Mouse (Mus musculus) midbrain, embryonic 10.5 days (tissue): ENCODE measurements at regions not wholly inside any gene's neighbourhood (a gene's known extent, or its start where the extent isn't known, plus 50 kb on each side); places are given as distances from the start of the nearest gene placed in this dataset.
"Not testable (repeated sequence)": the region's sequence is repeated elsewhere in the genome, so short reads cannot be mapped to it uniquely, and the experiment has no call there.

Experiments
- DNase-seq: peaks from one replicate; pipeline ENCODE4 v3.0.0-alpha.2; 2017; ENCODE audit warnings: low spot score
- H3K27ac ChIP-seq: fragments of 300-500 bp; sonication (generic); replicated peaks from 2 replicates; pipeline ENCODE4 v1.5.1; 2016; ENCODE audit warnings: mild to moderate bottlenecking
- H3K27me3 ChIP-seq: fragments of 300-500 bp; sonication (generic); 2 replicates; pipeline ENCODE4 v1.6.1; 2016; ENCODE audit warnings: low read depth, mild to moderate bottlenecking; ENCODE audit not compliant: poor library complexity, severe bottlenecking
- H3K36me3 ChIP-seq: fragments of 300-500 bp; sonication (generic); 2 replicates; pipeline ENCODE4 v1.6.1; 2016; ENCODE audit warnings: mild to moderate bottlenecking, moderate library complexity
- H3K4me1 ChIP-seq: fragments of 300-500 bp; sonication (generic); 2 replicates; pipeline ENCODE4 v1.6.1; 2016
- H3K4me3 ChIP-seq: fragments of 300-500 bp; sonication (generic); 2 replicates; pipeline ENCODE4 v1.5.1; 2016; ENCODE audit warnings: mild to moderate bottlenecking, moderate library complexity
- H3K9me3 ChIP-seq: fragments of 300-500 bp; sonication (generic); replicated peaks from 2 replicates; pipeline ENCODE4 v1.6.1; 2016; ENCODE audit warnings: mild to moderate bottlenecking
- WGBS: fragments of 180-500 bp; shearing (Covaris S2); methylation state at CpG from one replicate; pipeline ENCODE4 v1.1.7; 2016; 5-methylcytosine and 5-hydroxymethylcytosine counted together

DNA sequence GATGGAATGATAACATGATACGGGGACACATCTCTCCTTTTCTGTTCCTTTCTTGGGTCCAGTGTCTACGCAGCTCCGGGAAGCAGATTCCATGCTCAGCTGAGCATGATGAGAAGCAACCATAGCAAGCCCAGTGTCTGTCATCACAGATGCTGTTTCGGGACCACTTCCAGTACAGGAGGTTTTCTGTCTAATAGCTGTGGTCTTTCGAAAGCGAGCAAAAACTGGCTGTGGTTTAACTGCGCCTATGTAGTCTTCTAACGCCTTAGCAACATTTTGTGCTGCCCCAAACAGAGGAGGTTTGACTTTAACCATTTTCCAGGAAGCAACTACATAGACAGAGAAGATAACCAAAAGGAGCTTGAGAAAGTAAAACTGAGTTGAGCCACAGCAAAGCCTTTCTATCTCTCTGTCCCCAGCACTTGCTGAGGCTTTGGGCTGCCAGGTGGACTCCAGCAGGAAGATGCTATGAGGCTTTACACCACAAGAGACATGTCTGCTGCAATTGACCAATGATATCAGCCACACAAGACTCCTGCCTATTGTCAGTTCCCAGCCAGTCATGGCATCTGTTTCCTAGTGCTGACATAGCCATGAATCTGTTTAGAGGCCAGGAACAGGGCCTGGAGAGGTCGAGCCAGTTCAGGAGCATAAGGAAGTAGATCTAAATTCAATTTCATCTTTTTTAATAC lies 95.1 kb downstream of the Stard3nl start:
- 91% methylated on average over 9 of the region's 9 CpGs for WGBS
- not testable (repeated sequence) for DNase-seq, H3K9me3 ChIP-seq

DNA sequence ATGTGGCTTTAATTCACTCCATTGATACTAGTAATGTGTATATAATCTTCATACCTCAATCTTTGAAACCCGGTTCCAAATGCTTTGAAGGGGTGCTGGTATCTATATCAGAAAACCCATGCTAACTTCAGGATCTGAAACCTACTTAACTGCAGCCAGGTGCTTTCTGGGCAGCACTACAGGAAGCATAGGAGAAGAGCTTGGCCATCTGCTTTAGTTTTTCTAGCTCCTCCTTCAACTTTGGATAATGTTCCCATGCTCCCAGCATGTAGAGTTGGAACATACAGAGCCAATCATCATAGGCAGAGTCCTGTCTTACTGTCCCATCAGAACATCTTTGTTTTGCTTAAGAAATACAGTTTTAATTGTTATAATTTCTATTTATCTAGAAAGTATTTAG lies 99.3 kb downstream of the Stard3nl start:
- no peaks in the 10 kb centered on the region for H3K27me3 ChIP-seq
- no peak for DNase-seq
- H3K36me3 ChIP-seq: no peaks in the 10 kb centered on the region
- H3K9me3 ChIP-seq: no peaks in the 10 kb centered on the region
- no peak overlapping the region for H3K4me3 ChIP-seq
- 77% methylated on average over 1 of the region's 1 CpGs for WGBS
- H3K27ac ChIP-seq: no peak overlapping the region
- no peaks in the 10 kb centered on the region for H3K4me1 ChIP-seq

More for the DNA sequence above, 95.1 kb downstream of the Stard3nl start:
- H3K27ac ChIP-seq, H3K4me3 ChIP-seq, H3K4me1 ChIP-seq, H3K27me3 ChIP-seq, H3K36me3 ChIP-seq: not testable (repeated sequence)

DNA sequence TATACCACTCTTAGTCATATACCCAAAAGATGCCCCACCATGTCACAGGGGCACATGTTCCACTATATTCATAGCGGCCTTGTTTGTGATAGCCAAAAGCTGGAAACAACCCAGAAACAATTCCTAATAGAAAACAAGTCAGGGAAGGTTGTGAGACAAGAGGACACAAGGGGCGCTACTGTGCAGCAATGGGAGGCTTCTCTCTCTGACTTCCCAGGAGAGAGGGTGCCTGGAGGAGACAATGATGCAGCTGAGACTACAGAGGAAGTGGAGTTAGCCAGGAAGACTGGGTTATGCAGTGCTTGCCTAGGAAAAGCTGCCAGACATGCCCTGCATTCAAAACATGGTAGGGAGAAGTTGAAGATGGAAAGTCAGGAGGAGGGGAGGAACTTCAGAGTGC lies 102.6 kb downstream of the Stard3nl start:
- Histone ChIP-seq H3K4me3 (no peak overlapping the region), H3K27ac (no peak overlapping the region), H3K27me3 (no peaks in the 10 kb centered on the region), H3K4me1 (no peaks in the 10 kb centered on the region), H3K9me3 (no peaks in the 10 kb centered on the region), H3K36me3 (no peaks in the 10 kb centered on the region)
- 56% methylated on average over 2 of the region's 2 CpGs for WGBS
- DNase-seq: no peak

DNA sequence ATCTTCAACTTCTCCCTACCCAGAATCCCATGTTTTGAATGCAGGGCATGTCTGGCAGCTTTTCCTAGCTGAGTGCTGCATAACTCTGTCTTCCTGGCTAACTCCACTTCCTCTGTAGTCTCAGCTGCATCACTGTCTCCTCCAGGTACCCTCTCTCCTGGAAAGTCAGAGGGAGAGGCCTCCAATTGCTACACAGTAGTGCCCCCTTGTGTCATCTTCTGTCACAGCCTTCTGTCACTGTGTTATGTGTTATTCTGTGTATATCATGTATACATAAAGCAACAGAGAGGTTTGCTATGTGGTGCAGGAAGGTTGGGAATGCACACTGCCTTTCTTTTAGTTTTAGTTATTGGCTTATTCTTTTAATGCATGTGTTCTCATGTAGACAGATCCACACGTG lies 112.4 kb downstream of the Stard3nl start:
- Histone ChIP-seq H3K36me3 (no peaks in the 10 kb centered on the region), H3K4me1 (no peaks in the 10 kb centered on the region), H3K27ac (no peak overlapping the region), H3K4me3 (no peak overlapping the region), H3K27me3 (no peaks in the 10 kb centered on the region), H3K9me3 (no peaks in the 10 kb centered on the region)
- WGBS: 64% methylated on average over 1 of the region's 1 CpGs
- no peak for DNase-seq

DNA sequence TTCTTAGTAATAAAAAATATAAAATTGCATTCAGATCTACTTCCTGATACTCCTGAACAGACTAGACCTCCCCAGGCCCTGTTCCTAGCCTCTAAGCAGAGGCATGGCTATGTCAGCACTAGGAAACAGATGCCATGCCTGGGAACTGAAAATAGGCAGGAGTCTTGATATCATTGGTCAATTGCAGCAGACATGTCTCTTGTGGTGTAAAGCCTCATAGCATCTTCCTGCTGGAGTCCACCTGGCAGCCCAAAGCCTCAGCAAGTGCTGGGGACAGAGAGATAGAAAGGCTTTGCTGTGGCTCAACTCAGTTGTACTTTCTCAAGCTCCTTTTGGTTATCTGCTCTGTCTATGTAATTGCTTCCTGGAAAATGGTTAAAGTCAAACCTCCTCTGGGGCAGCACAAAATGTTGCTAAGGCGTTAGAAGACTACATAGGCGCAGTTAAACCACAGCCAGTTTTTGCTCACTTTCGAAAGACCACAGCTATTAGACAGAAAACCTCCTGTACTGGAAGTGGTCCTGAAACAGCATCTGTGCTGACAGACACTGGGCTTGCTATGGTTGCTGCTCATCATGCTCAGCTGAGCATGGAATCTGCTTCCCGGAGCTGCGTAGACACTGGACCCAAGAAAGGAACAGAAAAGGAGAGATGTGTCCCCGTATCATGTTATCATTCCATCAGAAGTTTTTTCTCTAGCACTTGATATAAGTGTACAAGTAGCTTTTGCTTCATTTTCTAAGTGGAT lies 122.9 kb downstream of the Stard3nl start:
- DNase-seq, H3K27me3 ChIP-seq, H3K9me3 ChIP-seq, H3K4me3 ChIP-seq, H3K27ac ChIP-seq, H3K36me3 ChIP-seq, H3K4me1 ChIP-seq: not testable (repeated sequence)
- 89% methylated on average over 6 of the region's 6 CpGs for WGBS

DNA sequence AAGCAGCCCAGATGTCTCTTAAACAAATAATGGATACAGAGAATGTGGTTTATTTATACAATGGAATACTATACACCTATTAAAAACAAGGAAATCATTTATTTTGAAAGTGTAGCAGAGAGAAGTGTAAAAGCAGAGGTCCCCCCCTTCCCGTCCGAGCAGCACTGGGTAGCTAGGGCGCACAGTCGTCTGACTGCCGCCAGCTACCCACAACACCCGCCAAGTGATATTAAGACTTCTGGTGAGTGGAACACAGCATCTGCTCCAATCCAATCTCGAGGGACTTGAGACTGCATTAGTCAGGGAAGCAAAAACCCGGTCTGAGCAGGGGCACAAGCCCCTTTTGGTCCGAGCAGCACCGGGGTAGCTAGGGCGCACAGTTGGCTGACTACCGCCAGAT lies 130.6 kb downstream of the Stard3nl start:
- not testable (repeated sequence) for H3K27me3 ChIP-seq, H3K27ac ChIP-seq, DNase-seq, H3K36me3 ChIP-seq, H3K9me3 ChIP-seq, H3K4me3 ChIP-seq, H3K4me1 ChIP-seq
- WGBS: 83% methylated on average over 12 of the region's 12 CpGs

DNA sequence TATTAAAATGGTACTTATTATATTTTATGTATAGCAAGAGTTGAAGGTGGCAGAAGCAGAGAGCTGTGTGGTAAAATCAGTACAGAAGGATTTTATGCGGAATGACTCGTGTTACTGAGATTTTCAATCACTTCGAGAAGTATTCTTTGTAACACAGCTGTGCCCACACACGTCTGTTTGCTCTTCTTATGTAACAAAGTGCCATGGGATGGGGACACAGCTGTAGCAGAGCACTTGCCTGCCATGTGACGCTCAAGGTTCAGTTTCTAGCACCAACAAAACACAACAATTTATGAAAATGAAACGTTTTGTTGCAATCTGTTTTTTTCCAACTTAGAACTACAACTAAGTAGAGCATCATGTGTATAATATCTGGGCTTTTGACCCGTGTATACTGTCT lies 149.0 kb downstream of the Stard3nl start:
- not testable (repeated sequence) for H3K27ac ChIP-seq, H3K9me3 ChIP-seq, H3K27me3 ChIP-seq, H3K4me1 ChIP-seq, H3K4me3 ChIP-seq, H3K36me3 ChIP-seq, DNase-seq
- WGBS: 86% methylated on average over 6 of the region's 7 CpGs

DNA sequence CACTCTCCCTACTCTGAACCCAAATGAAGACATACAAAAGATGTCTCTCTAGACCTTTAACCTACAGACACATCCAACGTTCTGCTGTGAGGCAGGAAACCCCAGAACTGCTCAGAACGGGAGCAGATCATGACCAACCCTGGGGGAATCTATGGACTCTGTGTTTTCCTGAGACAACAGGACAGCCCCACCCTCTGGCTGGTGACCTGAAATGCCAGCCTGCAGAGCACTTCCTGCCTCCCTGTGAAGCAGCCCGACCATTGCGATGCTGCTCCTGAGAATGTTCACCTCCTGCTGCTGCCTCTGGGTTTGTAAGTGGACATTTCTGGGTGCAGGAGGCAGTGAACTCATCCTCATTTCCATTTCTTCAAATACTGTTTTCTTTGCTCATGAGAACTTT lies 153.0 kb downstream of the Stard3nl start:
- not testable (repeated sequence) for H3K27me3 ChIP-seq, H3K27ac ChIP-seq, H3K4me1 ChIP-seq, H3K36me3 ChIP-seq, H3K4me3 ChIP-seq, DNase-seq, H3K9me3 ChIP-seq
- WGBS: 46% methylated on average over 4 of the region's 4 CpGs

DNA sequence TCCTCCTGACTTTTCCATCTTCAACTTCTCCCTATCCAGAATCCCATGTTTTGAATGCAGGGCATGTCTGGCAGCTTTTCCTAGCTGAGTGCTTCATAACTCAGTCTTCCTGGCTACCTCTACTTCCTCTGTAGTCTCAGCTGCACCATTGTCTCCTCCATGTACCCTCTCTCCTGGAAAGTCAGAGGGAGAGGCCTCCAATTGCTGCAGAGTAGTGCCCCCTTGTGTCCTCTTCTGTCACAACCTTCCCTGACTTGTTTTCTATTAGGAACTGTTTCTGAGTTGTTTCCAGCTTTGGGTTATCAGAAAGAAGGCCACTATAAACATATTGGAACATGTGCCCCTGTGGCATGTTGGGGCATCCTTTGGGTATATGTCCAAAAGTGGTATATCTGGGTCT lies 159.3 kb downstream of the Stard3nl start:
- Histone ChIP-seq H3K9me3 (no peaks in the 10 kb centered on the region), H3K27me3 (no peaks in the 10 kb centered on the region), H3K27ac (no peak overlapping the region), H3K4me3 (no peak overlapping the region), H3K4me1 (no peaks in the 10 kb centered on the region), H3K36me3 (no peaks in the 10 kb centered on the region)
- DNase-seq: peak; percentile 16

DNA sequence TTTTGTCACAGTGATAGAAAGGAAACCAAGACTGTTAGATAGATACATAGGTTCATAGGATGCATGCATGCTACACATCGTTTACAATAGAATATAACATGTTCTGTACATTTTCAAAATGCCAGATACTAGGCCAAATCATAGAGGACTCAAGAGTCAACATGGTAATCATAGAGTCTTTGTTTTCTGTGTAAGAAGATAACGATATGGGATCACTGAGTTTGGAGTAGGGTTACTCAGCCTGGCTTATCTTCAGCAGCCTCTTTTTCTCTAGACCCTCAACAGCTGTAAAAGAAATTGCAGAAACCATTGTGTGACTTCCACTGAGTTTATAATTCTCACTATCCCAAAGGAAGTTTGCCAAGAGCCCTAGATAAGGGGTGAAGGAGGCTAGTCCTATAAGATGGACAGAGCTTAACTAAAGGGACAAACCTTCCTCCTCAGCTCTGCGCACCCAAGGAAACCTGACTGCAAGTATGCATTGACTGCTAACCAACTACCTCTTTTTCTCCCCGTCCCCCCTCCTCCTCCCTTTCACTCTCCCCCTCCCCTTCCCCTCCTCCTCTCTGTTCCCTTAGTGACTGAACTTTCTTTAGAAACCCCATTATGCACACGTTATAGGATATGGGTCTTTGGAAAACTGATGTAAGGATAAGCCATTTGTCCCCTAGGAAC lies 160.8 kb downstream of the Stard3nl start:
- H3K27me3 ChIP-seq: no peaks in the 10 kb centered on the region
- no peaks in the 10 kb centered on the region for H3K4me1 ChIP-seq
- H3K36me3 ChIP-seq: no peaks in the 10 kb centered on the region
- no peak for DNase-seq
- no peaks in the 10 kb centered on the region for H3K9me3 ChIP-seq
- H3K27ac ChIP-seq: no peak overlapping the region
- WGBS: 81% methylated on average over 5 of the region's 5 CpGs
- no peak overlapping the region for H3K4me3 ChIP-seq

DNA sequence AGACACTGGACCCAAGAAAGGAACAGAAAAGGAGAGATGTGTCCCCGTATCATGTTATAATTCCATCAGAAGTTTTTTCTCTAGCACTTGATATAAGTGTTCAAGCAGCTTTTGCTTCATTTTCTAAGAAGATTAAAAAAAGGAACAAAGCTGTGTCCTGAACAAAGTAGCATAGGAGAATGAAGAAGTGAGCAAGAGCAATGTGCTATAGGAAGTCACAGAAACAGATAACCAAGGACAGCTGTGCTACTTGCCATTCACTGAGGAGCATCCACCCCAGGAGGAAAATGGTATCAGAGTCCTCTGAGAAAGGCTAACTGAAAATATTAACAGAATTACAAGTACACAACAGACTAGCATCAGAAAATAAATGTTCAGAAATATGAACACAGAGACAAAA lies 175.6 kb downstream of the Stard3nl start:
- WGBS: 88% methylated on average over 1 of the region's 1 CpGs

DNA sequence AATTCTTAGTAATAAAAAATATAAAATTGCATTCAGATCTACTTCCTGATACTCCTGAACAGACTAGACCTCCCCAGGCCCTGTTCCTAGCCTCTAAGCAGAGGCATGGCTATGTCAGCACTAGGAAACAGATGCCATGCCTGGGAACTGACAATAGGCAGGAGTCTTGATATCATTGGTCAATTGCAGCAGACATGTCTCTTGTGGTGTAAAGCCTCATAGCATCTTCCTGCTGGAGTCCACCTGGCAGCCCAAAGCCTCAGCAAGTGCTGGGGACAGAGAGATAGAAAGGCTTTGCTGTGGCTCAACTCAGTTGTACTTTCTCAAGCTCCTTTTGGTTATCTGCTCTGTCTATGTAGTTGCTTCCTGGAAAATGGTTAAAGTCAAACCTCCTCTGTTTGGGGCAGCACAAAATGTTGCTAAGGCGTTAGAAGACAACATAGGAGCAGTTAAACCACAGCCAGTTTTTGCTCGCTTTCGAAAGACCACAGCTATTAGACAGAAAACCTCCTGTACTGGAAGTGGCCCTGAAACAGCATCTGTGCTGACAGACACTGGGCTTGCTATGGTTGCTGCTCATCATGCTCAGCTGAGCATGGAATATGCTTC lies 176.1 kb downstream of the Stard3nl start:
- not testable (repeated sequence) for H3K27ac ChIP-seq, H3K4me1 ChIP-seq, H3K36me3 ChIP-seq, DNase-seq, H3K27me3 ChIP-seq, H3K9me3 ChIP-seq, H3K4me3 ChIP-seq
- WGBS: 89% methylated on average over 3 of the region's 3 CpGs

More for the DNA sequence above, 175.6 kb downstream of the Stard3nl start:
- H3K36me3 ChIP-seq, H3K4me1 ChIP-seq, H3K27me3 ChIP-seq, H3K4me3 ChIP-seq, H3K27ac ChIP-seq, DNase-seq, H3K9me3 ChIP-seq: not testable (repeated sequence)

DNA sequence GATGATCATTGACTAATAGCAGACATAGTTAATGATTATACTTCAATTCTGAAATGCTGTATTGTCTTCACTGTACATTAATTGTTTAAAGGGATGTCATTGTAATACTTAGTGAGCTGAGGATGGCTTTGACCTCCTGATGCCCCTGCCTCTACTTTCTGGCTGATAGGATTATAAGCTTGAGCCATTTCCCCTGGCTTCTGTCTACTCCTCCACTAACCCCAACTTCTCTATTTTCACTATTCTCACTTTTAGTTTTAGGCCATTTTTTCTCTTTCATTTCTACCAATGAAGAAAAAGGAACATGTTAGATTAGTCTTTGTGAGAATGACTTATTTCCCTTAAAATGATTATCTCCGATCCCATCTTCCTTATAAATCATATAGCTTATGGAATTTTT lies 190.9 kb downstream of the Stard3nl start:
- H3K4me1 ChIP-seq: no peaks in the 10 kb centered on the region
- no peaks in the 10 kb centered on the region for H3K36me3 ChIP-seq
- H3K9me3 ChIP-seq: no peaks in the 10 kb centered on the region
- H3K27ac ChIP-seq: no peak overlapping the region
- no peak for DNase-seq
- no peaks in the 10 kb centered on the region for H3K27me3 ChIP-seq
- 92% methylated on average over 1 of the region's 1 CpGs for whole genome bisulfite sequencing
- H3K4me3 ChIP-seq: no peak overlapping the region
